Mouse (Mus musculus): ENCODE measurements around the gene Ppp4r4.
A peak's percentile ranks its signal among the peaks of the same experiment; 100 is the strongest.
"Not testable (repeated sequence)": the region's sequence is repeated elsewhere in the genome, so short reads cannot be mapped to it uniquely, and the experiment has no call there.

Gene Ppp4r4

GRCm38 (mm10) chr12:103532020-103532648, at the start of gene Ppp4r4:
Gene Ppp4r4 (plus strand): TSS chr12:103532283.
- peak; percentile 86 to 93 for DNase-seq (ENCODE audit: low spot score in 2 of 2)

- no peak for DNase-seq (ENCODE audit: low spot score in 2 of 2)
These were observed 49.3 kb upstream of the Ppp4r4 start for GRCm38 (mm10) chr12:103482781-103483180.

DNA sequence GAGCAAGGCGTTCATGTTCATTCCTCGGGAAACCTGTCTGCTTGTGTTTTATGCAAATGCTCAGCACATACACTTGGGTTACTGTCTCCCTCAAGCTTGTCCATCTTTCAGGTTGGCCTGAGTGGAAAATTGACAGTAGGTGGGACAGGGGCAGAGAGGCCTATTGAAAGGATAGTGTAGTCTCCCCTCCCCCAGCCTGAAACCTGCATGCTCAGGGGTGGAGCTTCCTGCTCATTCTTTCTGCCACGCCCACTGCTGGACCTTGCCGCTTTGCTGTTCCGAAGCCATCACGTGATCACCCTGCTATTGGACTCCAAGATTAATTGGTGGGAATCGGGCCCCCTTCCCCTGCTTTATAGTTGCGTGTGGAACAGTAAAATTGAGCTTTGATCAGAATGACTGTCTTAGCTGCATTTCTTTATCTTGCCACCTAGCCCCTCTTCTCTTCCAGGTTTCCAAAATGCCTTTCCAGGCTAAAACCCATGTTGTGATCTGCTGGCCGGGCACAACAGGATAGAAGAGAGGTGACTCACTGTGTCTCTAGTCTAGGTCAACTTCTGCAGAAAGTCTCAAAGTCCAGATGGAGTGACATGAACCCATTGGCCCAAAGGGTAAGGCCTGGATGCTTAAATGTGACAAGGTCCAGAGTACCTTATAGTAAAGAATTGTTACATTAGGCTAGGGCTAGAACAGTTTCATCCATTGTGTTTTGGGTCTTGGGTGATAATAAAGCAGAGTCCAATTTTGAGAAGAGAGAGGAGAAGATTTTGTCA, 47.7 kb upstream of the Ppp4r4 start:
- not testable (repeated sequence) for DNase-seq (ENCODE audit: low spot score in 2 of 2)

DNA sequence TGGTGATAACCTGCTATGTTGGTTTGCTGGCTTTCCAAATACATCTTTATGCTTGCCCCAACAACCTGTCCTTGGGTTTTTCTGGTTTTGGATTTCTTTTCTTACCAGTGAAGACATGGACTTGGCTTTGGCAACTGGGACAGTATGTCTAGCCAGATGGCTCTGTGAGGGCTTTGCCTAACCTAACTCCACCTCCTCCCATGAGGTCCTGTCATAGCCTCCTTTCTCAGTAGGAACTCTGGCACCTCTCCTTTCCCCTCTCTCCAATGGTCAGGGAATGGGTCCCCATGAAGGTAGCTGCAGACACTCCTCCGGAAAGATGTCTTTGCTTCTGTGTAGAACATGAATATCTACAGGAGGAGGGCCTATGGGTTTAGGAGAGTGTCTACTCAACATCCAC, 45.4 kb upstream of the Ppp4r4 start:
- DNase-seq (ENCODE audit: low spot score in 2 of 2), result no peak

DNA sequence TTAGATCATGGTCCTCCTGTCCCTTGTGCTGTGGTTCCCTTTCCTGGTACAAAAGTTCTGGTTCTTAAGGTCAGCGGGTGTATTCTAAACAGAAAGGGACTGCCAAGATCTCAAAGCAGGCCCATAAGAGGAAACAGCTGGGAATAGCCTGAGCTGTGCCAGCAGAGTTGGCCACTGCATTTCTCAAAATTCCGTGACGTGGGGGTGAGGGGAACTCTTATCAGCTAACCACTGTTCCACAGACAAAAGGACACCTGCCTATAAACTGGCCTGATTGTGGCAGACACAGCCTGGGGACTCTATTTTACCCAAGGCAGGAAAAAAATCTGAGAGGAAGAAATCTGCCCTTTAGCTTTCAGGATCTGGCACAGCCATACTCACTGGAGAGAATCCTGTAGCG, 44.8 kb upstream of the Ppp4r4 start:
- DNase-seq (ENCODE audit: low spot score in 2 of 2), result no peak

DNA sequence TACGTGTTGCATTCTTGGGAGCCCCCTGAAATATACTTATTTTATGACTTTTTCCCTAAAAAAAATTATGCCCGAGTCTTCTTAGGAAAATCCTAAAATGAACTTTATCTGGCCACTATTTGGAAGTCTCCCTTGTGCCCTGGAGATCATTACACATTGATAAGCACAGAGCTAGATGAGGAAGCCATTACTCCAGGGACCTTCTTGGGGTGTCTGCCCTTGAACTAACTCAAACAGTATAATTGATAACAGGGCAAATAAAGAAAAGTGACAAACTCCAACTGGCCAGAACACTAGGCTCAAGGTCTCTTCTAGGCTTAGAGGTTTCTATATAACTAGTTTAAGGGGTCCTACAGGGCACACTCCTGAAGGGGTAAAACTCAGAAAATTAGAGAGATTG, 44.3 kb upstream of the Ppp4r4 start:
- DNase-seq (ENCODE audit: low spot score in 2 of 2), result no peak

- no peak for DNase-seq (ENCODE audit: low spot score in 2 of 2)
These were observed 40.9 kb upstream of the Ppp4r4 start for GRCm38 (mm10) chr12:103491091-103491730.

- DNase-seq (ENCODE audit: low spot score in 2 of 2), result peak in 1 of 2 experiments; percentile 78
These were observed 39.3 kb upstream of the Ppp4r4 start for GRCm38 (mm10) chr12:103492767-103493166.

DNA sequence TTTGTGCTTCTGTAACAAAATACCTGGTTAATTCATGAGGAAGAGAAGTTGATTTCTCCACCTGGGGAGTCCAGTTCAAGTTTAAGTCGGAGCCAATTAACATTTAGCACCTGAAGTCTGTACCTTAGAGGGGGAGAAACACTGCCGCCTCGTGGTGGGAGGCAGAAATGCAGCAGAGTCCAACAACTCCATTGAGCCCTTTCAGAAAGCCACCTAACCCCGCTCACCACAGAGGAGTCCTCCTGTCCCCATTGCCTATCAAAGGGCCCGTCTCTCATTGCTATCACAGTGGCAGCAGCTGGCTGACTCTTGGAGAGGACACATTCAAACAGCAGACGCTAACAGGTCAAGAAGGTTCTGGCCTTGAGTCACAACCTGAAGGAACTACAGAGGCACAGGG, 37.6 kb upstream of the Ppp4r4 start:
- DNase-seq (ENCODE audit: low spot score in 2 of 2), result peak in 1 of 2 experiments; percentile 46

DNA sequence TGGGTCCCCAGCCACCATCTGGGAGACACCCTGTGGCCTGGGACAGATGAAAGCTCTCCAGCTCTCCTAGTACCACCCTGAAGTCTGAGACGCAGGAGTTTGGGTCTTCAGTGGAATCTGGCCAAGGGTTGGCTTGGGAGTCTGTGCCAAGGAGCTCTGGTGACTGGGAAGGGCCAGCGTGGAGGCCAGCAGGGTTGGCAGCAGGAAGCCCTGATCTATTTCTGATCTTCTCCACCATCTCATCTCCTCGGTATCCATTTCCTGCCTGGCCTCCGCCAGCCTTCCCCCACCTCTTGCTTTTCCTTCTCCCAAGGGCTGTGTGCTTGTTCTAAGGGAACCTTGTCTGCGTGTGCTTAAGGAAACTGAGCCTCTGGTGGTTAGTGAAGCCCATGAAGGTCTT, 33.3 kb upstream of the Ppp4r4 start:
- no peak for DNase-seq (ENCODE audit: low spot score in 2 of 2)

DNA sequence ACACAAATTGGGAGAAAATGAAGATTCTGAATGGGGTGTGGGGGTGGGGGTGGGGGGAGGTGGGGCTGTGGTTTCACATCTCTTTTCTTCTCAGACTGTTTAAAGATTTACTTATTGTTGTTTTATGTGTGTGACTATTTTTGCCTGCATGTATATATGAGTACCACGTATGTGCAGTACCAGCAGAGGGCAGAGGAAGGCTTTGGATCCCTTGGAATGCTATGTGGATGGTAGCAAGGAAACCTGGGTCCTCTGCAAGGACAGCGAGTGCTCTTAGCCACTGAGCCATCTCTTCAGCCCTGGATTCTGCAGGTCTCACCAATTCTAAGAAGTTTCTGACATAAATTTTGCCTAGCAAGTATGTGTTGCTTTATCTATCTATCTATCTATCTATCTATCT, 32.8 kb upstream of the Ppp4r4 start:
- DNase-seq (ENCODE audit: low spot score in 2 of 2), result peak in 1 of 2 experiments; percentile 33

- DNase-seq (ENCODE audit: low spot score in 2 of 2), result no peak
These were observed 28.8 kb upstream of the Ppp4r4 start for GRCm38 (mm10) chr12:103503300-103503699.

DNA sequence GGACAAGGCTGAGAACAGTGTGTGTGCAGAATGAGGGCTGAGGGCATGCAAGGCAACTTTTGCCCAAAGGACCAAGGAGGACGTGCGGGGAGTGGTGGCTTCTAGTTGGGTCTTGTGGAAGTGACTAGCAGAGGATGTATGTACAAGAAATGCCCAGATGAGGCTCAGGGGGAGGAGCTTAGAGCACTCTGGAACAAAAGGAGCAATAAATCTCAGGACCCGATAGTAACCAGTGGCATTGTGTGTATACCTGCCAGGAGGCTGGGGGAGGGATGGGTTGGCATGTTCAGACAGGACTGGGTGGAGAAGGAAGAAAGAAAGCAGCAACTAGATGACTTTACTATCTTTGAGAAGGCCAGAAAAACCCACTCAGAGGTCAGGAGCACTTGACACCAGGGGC, 27.7 kb upstream of the Ppp4r4 start:
- no peak for DNase-seq (ENCODE audit: low spot score in 2 of 2)

DNA sequence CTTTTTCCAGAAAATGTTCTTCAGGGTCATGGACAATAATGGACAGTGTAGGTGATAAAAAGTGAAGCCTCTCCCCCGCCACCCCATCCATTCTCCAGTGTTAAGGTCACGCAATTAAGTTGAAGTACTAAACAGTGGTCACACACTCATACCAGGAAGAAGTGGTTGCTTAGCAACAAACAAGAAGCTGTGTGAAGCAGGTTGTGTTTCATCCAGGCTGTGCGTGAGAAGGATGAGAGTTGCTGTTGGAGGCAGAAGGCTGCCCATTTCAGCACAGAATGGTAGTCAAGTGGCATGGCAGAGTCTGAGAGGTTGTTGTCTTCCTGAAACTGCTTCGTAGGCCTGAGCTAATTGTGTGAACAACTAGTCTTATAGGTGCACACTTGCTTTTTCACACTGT, 23.7 kb upstream of the Ppp4r4 start:
- no peak for DNase-seq (ENCODE audit: low spot score in 2 of 2)

GRCm38 (mm10) chr12:103509893-103510292, 22.2 kb upstream of the Ppp4r4 start:
- DNase-seq (ENCODE audit: low spot score in 2 of 2), result peak; percentile 55 to 76

GRCm38 (mm10) chr12:103511586-103511985, 20.5 kb upstream of the Ppp4r4 start:
- no peak for DNase-seq (ENCODE audit: low spot score in 2 of 2)

GRCm38 (mm10) chr12:103513039-103513438, 19.0 kb upstream of the Ppp4r4 start:
- no peak for DNase-seq (ENCODE audit: low spot score in 2 of 2)

GRCm38 (mm10) chr12:103513451-103513871, 18.6 kb upstream of the Ppp4r4 start:
- DNase-seq (ENCODE audit: low spot score in 2 of 2), result peak; percentile 58 to 71

GRCm38 (mm10) chr12:103514354-103514753, 17.7 kb upstream of the Ppp4r4 start:
- peak; percentile 55 to 83 for DNase-seq (ENCODE audit: low spot score in 2 of 2)

DNA sequence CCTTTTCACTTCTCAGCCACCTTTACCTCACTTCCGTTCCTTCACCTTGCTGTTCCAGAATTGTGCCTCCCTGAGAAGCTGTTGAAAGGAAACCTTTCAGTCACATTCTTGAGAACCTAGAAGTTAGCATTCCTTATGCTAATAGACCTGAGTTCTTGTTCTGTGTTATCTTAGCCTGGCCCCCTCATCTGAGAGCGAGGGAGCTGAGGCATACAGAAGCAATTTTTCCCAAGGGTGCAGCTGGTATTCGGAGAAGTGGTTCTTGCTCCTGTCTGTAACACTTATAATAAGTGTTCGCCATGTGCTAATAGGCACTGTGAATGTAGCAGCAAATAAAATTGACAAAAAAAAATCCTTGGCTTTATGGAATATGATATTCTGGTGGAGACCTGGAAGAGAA, 16.4 kb upstream of the Ppp4r4 start:
- no peak for DNase-seq (ENCODE audit: low spot score in 2 of 2)

GRCm38 (mm10) chr12:103518640-103519039, 13.4 kb upstream of the Ppp4r4 start:
- DNase-seq (ENCODE audit: low spot score in 2 of 2), result no peak

DNA sequence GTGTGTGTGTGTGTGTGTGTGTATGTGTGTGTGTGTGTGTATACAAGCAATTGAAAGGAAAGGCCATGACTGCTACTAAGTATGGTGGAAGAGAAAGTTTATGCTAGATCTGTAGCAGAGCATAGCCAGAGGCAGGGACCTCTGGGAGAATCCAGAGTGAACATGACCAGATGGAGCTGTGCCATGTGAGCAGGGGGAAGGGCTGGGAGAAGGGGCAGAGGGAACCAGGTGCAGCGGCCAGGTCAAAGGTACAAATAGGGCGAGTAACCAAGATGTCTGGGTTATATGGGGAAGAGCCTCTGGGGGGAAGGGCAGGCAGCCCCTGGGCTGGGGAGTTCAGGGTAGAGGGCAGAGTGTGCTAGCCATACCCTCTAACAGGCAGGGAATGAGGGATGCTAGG, 1.5 kb upstream of the Ppp4r4 start:
- no peak for DNase-seq (ENCODE audit: low spot score in 2 of 2)
